Mouse (Mus musculus): ENCODE results near the gene Gm37240. TPM values are rescaled to one million over a fixed set of nuclear protein-coding genes. Genes with fewer than 3 reads are reported as not detected.

Gene Gm37240
- total and polyA plus RNA-seq, 3 experiments = not detected

DNA sequence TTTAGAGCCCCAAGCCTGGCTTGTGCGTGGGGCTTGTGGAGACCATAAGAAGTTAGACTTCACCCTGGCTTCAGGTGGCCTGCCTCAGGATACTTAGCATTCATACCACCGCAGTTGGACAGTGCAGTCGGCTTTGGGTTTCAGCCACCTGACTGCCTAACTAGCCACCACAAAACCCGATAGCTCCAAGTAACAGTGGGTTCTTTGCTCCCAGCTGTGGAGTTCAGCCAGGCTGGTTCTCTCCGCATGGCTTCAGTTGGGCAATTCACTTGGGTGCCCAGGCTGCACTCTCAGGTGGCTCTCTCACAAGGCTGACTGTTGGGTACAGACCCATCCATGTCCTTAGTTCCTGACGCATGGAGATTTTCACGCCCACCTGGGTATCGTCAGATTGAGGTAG lies 1177.4 kb downstream of the Gm37240 start:
- Histone ChIP-seq H3K27me3 (ENCODE audit: insufficient read depth, low read length) (no peaks in the 10 kb centered on the region), H3K9me3 (replicated peaks) (peaks cover 3% of the 10 kb centered on the region), H3K4me1 (ENCODE audit: insufficient read depth, low read depth, low read length) (peaks cover 41% of the 10 kb centered on the region), H3K4me3 (ENCODE audit: low read depth, low read length) (no peak overlapping the region), H3K36me3 (replicated peaks) (no peaks in the 10 kb centered on the region)
- no peak for DNase-seq (ENCODE audit: low spot score)
- TF ChIP-seq POLR2AphosphoS5 (IDR thresholded peaks at IDR 0.05; ENCODE audit: insufficient replicate concordance, low read depth, low read length) (no peak), TAL1 (conservative IDR thresholded peaks at IDR 0.05; ENCODE audit: low read depth, low read length) (no peak), GATA2 (IDR thresholded peaks at IDR 0.05; ENCODE audit: borderline replicate concordance, low read depth, low read length) (no peak), GATA1 (IDR thresholded peaks at IDR 0.05; ENCODE audit: borderline replicate concordance, low read length) (no peak), CTCF (IDR thresholded peaks at IDR 0.05; ENCODE audit: low read depth, low read length) (no peak)
- ATAC-seq (ENCODE audit: extremely low read depth, insufficient number of reproducible peaks, low FRiP score, poor library complexity, severe bottlenecking) = no peak

DNA sequence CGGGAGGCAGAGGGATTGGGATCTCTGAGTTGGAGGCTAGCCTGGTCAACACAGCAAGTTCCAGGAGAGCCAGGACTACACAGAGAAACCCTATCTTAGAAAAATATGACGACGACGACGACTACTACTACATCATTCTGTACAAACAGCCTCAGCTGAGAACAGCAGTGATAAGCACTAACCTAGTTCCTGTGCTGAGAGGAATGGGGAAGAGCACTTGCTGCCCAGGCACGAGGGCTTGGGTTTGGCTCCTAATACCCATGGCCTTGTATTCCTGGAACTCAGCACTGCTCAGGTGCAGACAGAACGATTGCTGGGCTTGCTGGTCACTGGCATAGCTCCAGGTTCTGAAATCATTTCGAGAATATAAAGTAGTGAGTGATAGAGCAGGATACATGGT lies 1178.2 kb downstream of the Gm37240 start:
- DNase-seq (ENCODE audit: low spot score) = no peak
- H3K36me3 ChIP-seq (replicated peaks) = no peaks in the 10 kb centered on the region
- H3K4me1 ChIP-seq (ENCODE audit: insufficient read depth, low read depth, low read length) = peaks cover 47% of the 10 kb centered on the region
- peaks cover 3% of the 10 kb centered on the region for H3K9me3 ChIP-seq (replicated peaks)
- no peak for TF ChIP-seq GATA1 (IDR thresholded peaks at IDR 0.05; ENCODE audit: borderline replicate concordance, low read length)
- TF ChIP-seq CTCF (IDR thresholded peaks at IDR 0.05; ENCODE audit: low read depth, low read length) = no peak
- H3K27me3 ChIP-seq (ENCODE audit: insufficient read depth, low read length) = no peaks in the 10 kb centered on the region
- ATAC-seq (ENCODE audit: extremely low read depth, insufficient number of reproducible peaks, low FRiP score, poor library complexity, severe bottlenecking) = no peak
- no peak overlapping the region for H3K4me3 ChIP-seq (ENCODE audit: low read depth, low read length)

DNA sequence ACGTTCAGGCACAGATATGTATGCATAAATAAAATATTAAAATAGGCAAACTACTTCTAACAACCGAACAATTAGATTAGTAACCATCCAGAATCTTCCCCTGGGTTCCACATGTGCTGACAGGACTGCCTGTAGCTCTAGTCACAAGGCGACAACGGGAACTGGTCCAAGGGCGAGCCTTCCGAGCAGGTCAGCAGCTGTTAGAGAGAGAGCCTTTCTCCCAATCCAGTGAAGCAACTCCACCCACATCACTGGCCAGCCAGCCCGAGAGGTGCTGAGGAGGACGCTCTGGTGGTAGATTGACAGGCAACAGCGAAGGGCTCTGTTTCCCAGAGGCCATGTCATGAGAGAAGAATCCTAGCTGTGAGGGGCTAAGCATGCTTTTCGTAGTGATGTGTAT lies 1178.8 kb downstream of the Gm37240 start:
- Histone ChIP-seq H3K4me1 (ENCODE audit: insufficient read depth, low read depth, low read length) (peaks cover 53% of the 10 kb centered on the region), H3K27me3 (ENCODE audit: insufficient read depth, low read length) (no peaks in the 10 kb centered on the region), H3K4me3 (ENCODE audit: low read depth, low read length) (no peak overlapping the region), H3K36me3 (replicated peaks) (no peaks in the 10 kb centered on the region), H3K9me3 (replicated peaks) (peaks cover 3% of the 10 kb centered on the region)
- no peak for TF ChIP-seq TAL1 (conservative IDR thresholded peaks at IDR 0.05; ENCODE audit: low read depth, low read length)
- no peak for TF ChIP-seq CTCF (IDR thresholded peaks at IDR 0.05; ENCODE audit: low read depth, low read length)
- no peak for TF ChIP-seq GATA1 (IDR thresholded peaks at IDR 0.05; ENCODE audit: borderline replicate concordance, low read length)
- TF ChIP-seq POLR2AphosphoS5 (IDR thresholded peaks at IDR 0.05; ENCODE audit: insufficient replicate concordance, low read depth, low read length) = no peak
- TF ChIP-seq GATA2 (IDR thresholded peaks at IDR 0.05; ENCODE audit: borderline replicate concordance, low read depth, low read length) = no peak
- peak; percentile 22; the same call in 1 of the 2 replicates for ATAC-seq (ENCODE audit: extremely low read depth, insufficient number of reproducible peaks, low FRiP score, poor library complexity, severe bottlenecking)
- DNase-seq (ENCODE audit: low spot score) = no peak

DNA sequence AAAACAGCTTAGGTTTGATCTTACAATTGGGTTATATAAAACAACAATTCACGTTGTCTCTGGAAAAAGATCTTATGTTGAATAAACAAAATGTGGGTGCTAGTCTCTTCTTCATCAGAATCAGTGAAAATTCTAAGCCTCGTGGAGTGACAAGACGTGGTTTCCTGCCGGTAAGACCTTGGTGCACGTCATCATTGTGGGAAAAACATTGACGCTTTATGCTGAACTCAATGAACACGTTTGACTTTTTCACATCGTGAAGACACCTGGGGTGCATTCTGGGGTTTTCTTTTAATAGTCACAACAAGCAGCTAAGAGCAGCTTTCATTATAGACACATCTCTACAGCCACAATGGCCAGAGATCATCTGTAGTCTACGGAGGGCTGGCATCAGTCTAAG lies 1182.1 kb downstream of the Gm37240 start:
- H3K4me1 ChIP-seq (ENCODE audit: insufficient read depth, low read depth, low read length) = peaks cover 78% of the 10 kb centered on the region
- H3K27me3 ChIP-seq (ENCODE audit: insufficient read depth, low read length) = no peaks in the 10 kb centered on the region
- H3K36me3 ChIP-seq (replicated peaks) = no peaks in the 10 kb centered on the region
- H3K9me3 ChIP-seq (replicated peaks) = peaks cover 3% of the 10 kb centered on the region
- ATAC-seq (ENCODE audit: extremely low read depth, insufficient number of reproducible peaks, low FRiP score, poor library complexity, severe bottlenecking) = no peak
- H3K4me3 ChIP-seq (ENCODE audit: low read depth, low read length) = no peak overlapping the region
- no peak for DNase-seq (ENCODE audit: low spot score)
- TF ChIP-seq GATA2 (IDR thresholded peaks at IDR 0.05; ENCODE audit: borderline replicate concordance, low read depth, low read length) (no peak), TAL1 (conservative IDR thresholded peaks at IDR 0.05; ENCODE audit: low read depth, low read length) (no peak), POLR2AphosphoS5 (IDR thresholded peaks at IDR 0.05; ENCODE audit: insufficient replicate concordance, low read depth, low read length) (no peak), GATA1 (IDR thresholded peaks at IDR 0.05; ENCODE audit: borderline replicate concordance, low read length) (no peak), CTCF (IDR thresholded peaks at IDR 0.05; ENCODE audit: low read depth, low read length) (no peak)

DNA sequence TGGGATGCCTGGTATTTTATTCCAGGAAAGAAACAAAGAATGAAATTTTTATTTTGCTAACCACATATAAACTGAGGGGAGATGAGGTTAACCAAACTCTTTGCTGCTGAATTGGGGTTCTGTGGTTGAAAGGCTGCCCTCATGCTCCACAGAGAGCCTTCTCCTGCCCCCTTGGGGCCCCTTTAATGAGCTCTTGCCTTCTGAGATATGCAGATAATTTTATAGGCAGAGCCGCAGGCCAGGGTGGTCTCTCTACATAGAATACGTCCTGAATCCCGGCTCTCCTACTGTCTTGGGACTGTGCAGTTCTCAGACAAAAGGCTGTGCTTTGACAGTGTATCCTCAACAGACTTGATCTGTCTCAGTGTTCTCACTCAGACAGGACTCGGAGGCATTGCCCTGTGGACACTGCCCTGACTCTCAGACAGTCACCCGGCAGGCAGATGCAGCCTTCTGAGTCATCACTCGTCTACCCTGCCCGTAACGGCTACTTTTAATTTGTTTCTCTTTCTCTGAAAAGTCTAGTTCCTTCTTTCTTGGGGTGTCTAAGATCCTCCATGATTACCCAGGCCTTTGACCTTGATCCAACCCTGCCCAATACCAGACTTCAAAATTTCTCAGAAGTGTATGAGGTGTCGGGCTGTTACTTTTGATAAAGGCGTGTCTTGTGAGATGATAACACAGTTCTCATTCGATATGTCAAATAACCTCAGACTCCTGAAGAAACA lies 1184.1 kb downstream of the Gm37240 start:
- DNase-seq (ENCODE audit: low spot score) (peak; percentile 60), ATAC-seq (ENCODE audit: extremely low read depth, insufficient number of reproducible peaks, low FRiP score, poor library complexity, severe bottlenecking) (peak; percentile 75)
- peak overlapping the region; percentile 66; the same call in 1 of the 2 replicates for H3K4me3 ChIP-seq (ENCODE audit: low read depth, low read length)

DNA sequence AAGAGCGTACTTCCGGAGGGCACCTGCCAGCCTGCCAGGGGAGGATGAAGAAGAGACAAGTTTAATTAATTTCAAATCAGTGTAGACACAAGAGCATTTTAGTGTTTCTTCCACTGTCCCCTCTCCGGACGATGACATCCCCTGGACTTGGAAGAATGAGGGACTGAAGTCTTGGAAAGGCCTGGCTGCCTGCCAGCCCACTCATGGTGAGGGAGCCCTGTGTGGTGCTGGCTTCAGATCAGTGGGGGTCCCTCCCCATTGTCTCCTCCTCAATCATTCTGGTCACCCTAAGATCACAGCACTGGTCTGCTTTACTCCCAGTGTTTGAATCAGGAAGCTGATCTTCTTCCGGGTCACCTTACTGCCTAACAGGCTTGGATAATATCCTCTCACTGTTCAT lies 1185.4 kb downstream of the Gm37240 start:
- ATAC-seq (ENCODE audit: extremely low read depth, insufficient number of reproducible peaks, low FRiP score, poor library complexity, severe bottlenecking) = no peak
- Histone ChIP-seq H3K27me3 (ENCODE audit: insufficient read depth, low read length) (no peaks in the 10 kb centered on the region), H3K9me3 (replicated peaks) (peaks cover under 1% of the 10 kb centered on the region), H3K36me3 (replicated peaks) (no peaks in the 10 kb centered on the region), H3K4me1 (ENCODE audit: insufficient read depth, low read depth, low read length) (peaks cover 74% of the 10 kb centered on the region), H3K4me3 (ENCODE audit: low read depth, low read length) (peak overlapping the region; percentile 41; the same call in 1 of the 2 replicates)
- DNase-seq (ENCODE audit: low spot score) = no peak
- TF ChIP-seq TAL1 (conservative IDR thresholded peaks at IDR 0.05; ENCODE audit: low read depth, low read length) = no peak
- no peak for TF ChIP-seq GATA1 (IDR thresholded peaks at IDR 0.05; ENCODE audit: borderline replicate concordance, low read length)
- TF ChIP-seq POLR2AphosphoS5 (IDR thresholded peaks at IDR 0.05; ENCODE audit: insufficient replicate concordance, low read depth, low read length) = no peak
- TF ChIP-seq GATA2 (IDR thresholded peaks at IDR 0.05; ENCODE audit: borderline replicate concordance, low read depth, low read length) = no peak
- no peak for TF ChIP-seq CTCF (IDR thresholded peaks at IDR 0.05; ENCODE audit: low read depth, low read length)

More for the DNA sequence above, 1184.1 kb downstream of the Gm37240 start:
- Histone ChIP-seq H3K36me3 (replicated peaks) (no peaks in the 10 kb centered on the region), H3K9me3 (replicated peaks) (peaks cover 3% of the 10 kb centered on the region), H3K27me3 (ENCODE audit: insufficient read depth, low read length) (no peaks in the 10 kb centered on the region), H3K4me1 (ENCODE audit: insufficient read depth, low read depth, low read length) (peaks cover 76% of the 10 kb centered on the region)
- TF ChIP-seq TAL1 (conservative IDR thresholded peaks at IDR 0.05; ENCODE audit: low read depth, low read length) (no peak; the same call in 1 of the 2 replicates), POLR2AphosphoS5 (IDR thresholded peaks at IDR 0.05; ENCODE audit: insufficient replicate concordance, low read depth, low read length) (no peak; the same call in 1 of the 2 replicates), GATA1 (IDR thresholded peaks at IDR 0.05; ENCODE audit: borderline replicate concordance, low read length) (no peak), CTCF (IDR thresholded peaks at IDR 0.05; ENCODE audit: low read depth, low read length) (no peak)
